Mouse (Mus musculus): ENCODE data around the gene 1700016C15Rik. TPM values are rescaled to one million over a fixed set of nuclear protein-coding genes. Genes with fewer than 3 reads are reported as not detected.

The 1700016C15Rik gene
- polyA plus RNA-seq, 1 experiment from 2014 or later: 0.25 TPM

DNA sequence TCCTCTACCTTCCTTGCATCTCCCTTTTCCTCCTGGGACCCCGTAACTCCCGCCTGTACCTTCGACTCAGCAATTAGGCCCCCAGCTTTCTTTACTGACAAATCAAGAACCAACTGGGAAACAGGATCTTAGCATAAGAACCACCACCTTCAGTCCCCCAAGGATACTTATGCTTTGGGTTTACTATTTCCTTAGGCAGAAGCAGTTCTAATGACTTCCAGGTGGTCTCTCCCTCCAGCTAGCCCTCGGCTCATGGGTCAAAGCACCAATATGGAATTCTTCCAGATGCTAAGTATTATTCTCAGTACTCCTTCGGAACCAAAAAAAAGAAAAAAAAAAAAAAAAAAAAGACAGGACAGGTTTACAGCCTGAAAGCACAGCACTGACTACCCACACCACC, 27.6 kb downstream of the 1700016C15Rik start:
- 0 out of 2 replicates have a peak, but pooled peaks cover 4% of the 10 kb centered on the region for H3K36me3 ChIP-seq (ENCODE audit: control insufficient read depth, insufficient read depth, low read length)
- no peak for ATAC-seq (ENCODE audit: insufficient read depth, low FRiP score)
- H3K9me3 ChIP-seq (replicated peaks; ENCODE audit: control insufficient read depth, low read length): no peaks in the 10 kb centered on the region
- 85% methylated on average over 5 of the region's 5 CpGs for WGBS
- no peaks in the 10 kb centered on the region for H3K4me1 ChIP-seq (ENCODE audit: control insufficient read depth, insufficient read depth, low read length)
- no peak overlapping the region for H3K4me2 ChIP-seq (ENCODE audit: low read depth, low read length)
- H3K4me3 ChIP-seq (replicated peaks; ENCODE audit: low read length): no peak overlapping the region
- no peak overlapping the region for H3K27ac ChIP-seq (ENCODE audit: low read length)
- no peak overlapping the region for H3K9ac ChIP-seq (ENCODE audit: low read length)
- H3K27me3 ChIP-seq (ENCODE audit: control insufficient read depth, insufficient read depth, low read length): no peaks in the 10 kb centered on the region

DNA sequence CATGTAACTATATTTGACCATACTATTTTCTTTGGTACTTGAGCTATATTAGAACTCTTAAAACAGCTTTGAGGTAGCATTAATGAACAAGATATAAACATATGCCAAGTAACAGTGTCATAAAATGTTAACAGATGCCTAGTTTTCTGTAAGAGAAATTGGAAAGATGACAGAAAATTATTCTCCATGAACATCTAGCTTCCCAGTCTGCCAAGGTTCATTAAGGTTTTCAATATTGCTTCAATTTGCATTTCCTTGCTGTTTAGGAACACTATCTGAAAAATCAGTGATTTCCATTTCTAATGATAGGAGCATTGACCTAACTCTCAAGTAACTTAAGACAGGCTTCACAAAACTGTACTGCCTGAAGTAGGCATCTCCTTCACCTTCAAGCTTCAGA, 39.3 kb downstream of the 1700016C15Rik start:
- no peak for ATAC-seq (ENCODE audit: insufficient read depth, low FRiP score)
- Histone ChIP-seq H3K9me3 (replicated peaks; ENCODE audit: control insufficient read depth, low read length) (no peaks in the 10 kb centered on the region), H3K4me1 (ENCODE audit: control insufficient read depth, insufficient read depth, low read length) (no peaks in the 10 kb centered on the region), H3K36me3 (ENCODE audit: control insufficient read depth, insufficient read depth, low read length) (peaks cover 25% of the 10 kb centered on the region), H3K4me3 (replicated peaks; ENCODE audit: low read length) (no peak overlapping the region), H3K27me3 (ENCODE audit: control insufficient read depth, insufficient read depth, low read length) (no peaks in the 10 kb centered on the region), H3K9ac (ENCODE audit: low read length) (no peak overlapping the region), H3K4me2 (ENCODE audit: low read depth, low read length) (no peak overlapping the region), H3K27ac (ENCODE audit: low read length) (no peak overlapping the region)

DNA sequence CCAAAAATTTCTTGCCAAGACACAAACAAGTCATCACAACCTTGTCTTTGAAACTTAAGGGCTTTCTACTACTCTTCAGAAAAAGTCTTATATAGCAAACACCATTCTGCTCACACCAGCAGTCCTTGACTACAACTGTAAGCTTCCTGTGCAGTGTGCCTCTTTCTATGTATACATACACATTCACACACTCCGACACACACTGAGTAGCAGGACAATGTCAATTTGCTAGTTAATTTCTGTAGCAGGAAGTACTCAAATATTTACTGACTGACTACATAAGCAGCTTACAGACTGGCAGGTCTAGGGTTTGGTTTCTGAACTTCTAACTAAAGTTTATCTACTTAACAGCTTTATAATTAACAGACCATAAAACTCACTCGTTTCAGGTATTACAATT, 47.8 kb downstream of the 1700016C15Rik start:
- H3K9me3 ChIP-seq (replicated peaks; ENCODE audit: control insufficient read depth, low read length): no peaks in the 10 kb centered on the region
- peak; percentile 53; the same call in 1 of the 2 replicates for ATAC-seq (ENCODE audit: insufficient read depth, low FRiP score)
- no peaks in the 10 kb centered on the region for H3K27me3 ChIP-seq (ENCODE audit: control insufficient read depth, insufficient read depth, low read length)
- no peak overlapping the region for H3K4me2 ChIP-seq (ENCODE audit: low read depth, low read length)
- no peak overlapping the region for H3K9ac ChIP-seq (ENCODE audit: low read length)
- H3K36me3 ChIP-seq (ENCODE audit: control insufficient read depth, insufficient read depth, low read length): peaks cover 14% of the 10 kb centered on the region
- H3K27ac ChIP-seq (ENCODE audit: low read length): peak overlapping the region; percentile 21; the same call in 1 of the 2 replicates
- H3K4me1 ChIP-seq (ENCODE audit: control insufficient read depth, insufficient read depth, low read length): no peaks in the 10 kb centered on the region
- 45% methylated on average over 2 of the region's 2 CpGs for WGBS
- H3K4me3 ChIP-seq (replicated peaks; ENCODE audit: low read length): no peak overlapping the region

DNA sequence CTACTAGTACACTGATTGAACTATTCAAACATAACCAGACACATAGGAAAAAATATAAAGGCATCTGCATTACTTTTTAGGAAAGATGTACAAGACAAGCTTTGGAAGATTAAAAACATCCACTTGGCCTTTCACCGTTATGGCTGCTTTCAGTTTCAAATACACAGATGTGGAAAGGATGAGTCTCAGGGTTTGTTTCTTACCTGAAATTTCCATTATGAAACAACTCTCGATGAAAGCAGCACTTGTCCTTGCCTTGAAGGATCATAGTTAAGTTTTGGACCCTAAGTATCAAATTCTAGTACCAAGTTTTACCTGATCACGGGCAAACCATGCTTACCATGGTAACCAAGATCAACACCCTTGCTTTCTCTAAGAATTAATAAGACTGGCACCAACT, 63.2 kb downstream of the 1700016C15Rik start:
- H3K4me3 ChIP-seq (replicated peaks; ENCODE audit: low read length): no peak overlapping the region
- 82% methylated on average over 3 of the region's 3 CpGs for WGBS
- H3K4me2 ChIP-seq (ENCODE audit: low read depth, low read length): 0 out of 2 replicates have a peak overlapping the region, but pooled peaks have one; percentile 7
- no peak for ATAC-seq (ENCODE audit: insufficient read depth, low FRiP score)
- no peak overlapping the region for H3K9ac ChIP-seq (ENCODE audit: low read length)
- H3K27ac ChIP-seq (ENCODE audit: low read length): no peak overlapping the region
- H3K36me3 ChIP-seq (ENCODE audit: control insufficient read depth, insufficient read depth, low read length): peaks cover 4% of the 10 kb centered on the region; the same call in 1 of the 2 replicates
- H3K4me1 ChIP-seq (ENCODE audit: control insufficient read depth, insufficient read depth, low read length): peaks cover 17% of the 10 kb centered on the region
- H3K27me3 ChIP-seq (ENCODE audit: control insufficient read depth, insufficient read depth, low read length): no peaks in the 10 kb centered on the region
- peaks cover 6% of the 10 kb centered on the region for H3K9me3 ChIP-seq (replicated peaks; ENCODE audit: control insufficient read depth, low read length)

DNA sequence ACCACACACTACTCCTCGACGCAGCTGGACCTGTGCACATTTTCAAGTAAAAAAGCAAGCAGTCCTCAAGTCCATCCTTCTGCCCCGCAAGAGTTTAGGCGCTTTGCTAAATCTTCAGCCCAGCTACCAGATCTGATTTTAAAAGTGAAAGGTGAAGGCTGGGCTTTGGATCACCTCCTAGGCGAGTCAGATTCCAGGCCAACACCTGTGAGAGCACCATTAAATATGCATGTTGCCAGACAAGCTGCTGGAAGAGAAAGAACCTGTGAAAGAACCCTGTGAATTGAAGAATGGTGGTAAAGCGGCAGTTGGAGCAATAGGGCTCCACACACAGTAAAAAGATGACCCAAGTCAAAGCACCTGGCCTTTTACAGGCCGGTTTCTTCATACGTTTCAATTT, 65.3 kb downstream of the 1700016C15Rik start:
- no peaks in the 10 kb centered on the region; the same call in 1 of the 2 replicates for H3K9me3 ChIP-seq (replicated peaks; ENCODE audit: control insufficient read depth, low read length)
- H3K4me2 ChIP-seq (ENCODE audit: low read depth, low read length): peak overlapping the region; percentile 87
- no peaks in the 10 kb centered on the region; the same call in 1 of the 2 replicates for H3K36me3 ChIP-seq (ENCODE audit: control insufficient read depth, insufficient read depth, low read length)
- no peaks in the 10 kb centered on the region for H3K27me3 ChIP-seq (ENCODE audit: control insufficient read depth, insufficient read depth, low read length)
- 7% methylated on average over 8 of the region's 8 CpGs for WGBS
- peak overlapping the region; percentile 67 for H3K27ac ChIP-seq (ENCODE audit: low read length)
- ATAC-seq (ENCODE audit: insufficient read depth, low FRiP score): no peak
- peaks cover 17% of the 10 kb centered on the region for H3K4me1 ChIP-seq (ENCODE audit: control insufficient read depth, insufficient read depth, low read length)
- peak overlapping the region; percentile 98 for H3K4me3 ChIP-seq (replicated peaks; ENCODE audit: low read length)
- peak overlapping the region; percentile 76 for H3K9ac ChIP-seq (ENCODE audit: low read length)

DNA sequence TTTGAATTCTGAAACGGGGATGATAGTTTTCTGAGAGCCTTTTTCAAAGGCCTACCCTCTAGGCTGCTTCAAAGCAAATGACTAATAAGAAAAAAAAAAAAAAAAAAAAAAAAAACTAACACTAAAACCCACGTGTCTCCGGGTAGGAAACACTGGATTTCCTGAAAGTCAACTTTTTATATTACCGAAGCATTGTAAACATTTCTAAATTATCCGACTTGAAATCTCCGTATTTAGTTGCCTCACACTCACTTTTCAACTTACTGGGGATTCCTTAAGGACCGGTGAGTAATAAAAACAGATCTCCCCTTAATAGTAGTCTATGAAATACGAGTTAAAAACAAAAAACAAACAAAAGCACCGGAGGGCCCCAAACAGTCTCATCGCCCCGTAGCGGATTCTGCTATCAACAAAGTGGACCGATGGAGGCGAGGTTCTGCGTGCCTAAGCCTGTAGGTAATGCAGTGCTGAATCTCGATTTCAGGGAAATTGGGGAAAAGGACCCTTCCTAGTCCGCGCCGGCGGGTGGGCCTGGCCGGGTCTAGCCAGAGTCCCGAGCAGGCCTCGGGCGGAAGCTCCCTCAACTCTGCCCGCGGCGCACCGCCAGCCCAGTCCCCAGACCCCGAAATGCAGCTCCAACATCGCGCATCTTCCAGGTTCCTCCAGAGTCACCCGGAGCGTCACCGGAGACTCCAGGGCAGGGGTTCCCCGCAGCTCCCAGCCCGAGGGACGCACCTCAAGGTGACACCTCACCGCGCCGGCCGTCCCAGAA, 66.0 kb downstream of the 1700016C15Rik start:
- peak overlapping the region; percentile 99 for H3K27ac ChIP-seq (ENCODE audit: low read length)
- peak overlapping the region; percentile 98 for H3K4me3 ChIP-seq (replicated peaks; ENCODE audit: low read length)
- WGBS: under 1% methylated on average over 41 of the region's 41 CpGs
- H3K9ac ChIP-seq (ENCODE audit: low read length): peak overlapping the region; percentile 98
- H3K4me2 ChIP-seq (ENCODE audit: low read depth, low read length): peak overlapping the region; percentile 87
- H3K27me3 ChIP-seq (ENCODE audit: control insufficient read depth, insufficient read depth, low read length): no peaks in the 10 kb centered on the region
- H3K9me3 ChIP-seq (replicated peaks; ENCODE audit: control insufficient read depth, low read length): no peaks in the 10 kb centered on the region
- ATAC-seq (ENCODE audit: insufficient read depth, low FRiP score): no peak; the same call in none of the 2 replicates
- H3K4me1 ChIP-seq (ENCODE audit: control insufficient read depth, insufficient read depth, low read length): peaks cover 17% of the 10 kb centered on the region
- no peaks in the 10 kb centered on the region for H3K36me3 ChIP-seq (ENCODE audit: control insufficient read depth, insufficient read depth, low read length)

DNA sequence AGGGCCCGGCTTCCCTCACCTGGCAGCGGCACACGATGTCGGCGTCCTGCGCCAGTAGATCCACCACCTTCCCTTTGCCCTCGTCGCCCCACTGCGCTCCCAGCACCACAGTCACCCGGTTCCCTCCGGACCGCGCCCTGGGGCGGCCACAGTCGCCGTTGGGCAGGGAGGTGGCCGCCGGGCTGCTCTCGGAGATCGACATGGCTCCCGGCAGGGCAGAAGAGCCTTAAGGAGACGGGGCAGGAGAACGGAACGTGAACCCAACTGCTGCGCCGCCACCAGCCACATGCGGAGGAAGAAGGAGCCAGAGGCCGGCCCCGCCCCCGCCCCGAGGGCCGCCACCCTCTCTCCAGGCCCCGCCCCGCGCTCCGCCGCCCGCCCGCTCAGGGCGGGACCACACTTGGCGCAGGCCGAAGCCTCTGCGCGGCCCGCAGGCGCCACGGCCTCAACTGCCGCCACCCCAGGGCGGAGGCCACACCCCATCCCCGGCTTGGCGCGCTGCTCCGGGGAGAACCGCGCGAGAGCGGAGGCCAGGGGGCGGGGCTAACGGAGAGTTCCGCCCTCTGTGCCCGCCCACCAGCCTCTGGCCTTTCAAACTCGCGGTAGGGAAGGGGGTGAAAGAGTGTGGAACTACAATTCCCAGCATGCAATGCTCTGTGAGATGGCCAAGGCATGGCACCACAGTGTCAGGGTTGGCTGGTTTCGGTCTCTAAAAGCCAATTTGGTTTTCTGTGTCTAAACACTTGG, 66.8 kb downstream of the 1700016C15Rik start, which contains the start of gene Adss:
Adss (minus strand) TSS at position 319 of the 747 bp plus-strand sequence.
- H3K4me2 ChIP-seq (ENCODE audit: low read depth, low read length): peak within 1 kb of the TSS; percentile 87
- H3K9me3 ChIP-seq (replicated peaks; ENCODE audit: control insufficient read depth, low read length): no peaks in the 10 kb centered on the region
- peak within 1 kb of the TSS; percentile 98 for H3K9ac ChIP-seq (ENCODE audit: low read length)
- ATAC-seq (ENCODE audit: insufficient read depth, low FRiP score): peak; percentile 100
- no peaks in the 10 kb centered on the region for H3K36me3 ChIP-seq (ENCODE audit: control insufficient read depth, insufficient read depth, low read length)
- H3K27ac ChIP-seq (ENCODE audit: low read length): peak within 1 kb of the TSS; percentile 99
- peak within 1 kb of the TSS; percentile 98 for H3K4me3 ChIP-seq (replicated peaks; ENCODE audit: low read length)
- peaks cover 17% of the 10 kb centered on the region for H3K4me1 ChIP-seq (ENCODE audit: control insufficient read depth, insufficient read depth, low read length)
- H3K27me3 ChIP-seq (ENCODE audit: control insufficient read depth, insufficient read depth, low read length): no peaks in the 10 kb centered on the region
- under 1% methylated on average over 54 of the region's 64 CpGs for WGBS

DNA sequence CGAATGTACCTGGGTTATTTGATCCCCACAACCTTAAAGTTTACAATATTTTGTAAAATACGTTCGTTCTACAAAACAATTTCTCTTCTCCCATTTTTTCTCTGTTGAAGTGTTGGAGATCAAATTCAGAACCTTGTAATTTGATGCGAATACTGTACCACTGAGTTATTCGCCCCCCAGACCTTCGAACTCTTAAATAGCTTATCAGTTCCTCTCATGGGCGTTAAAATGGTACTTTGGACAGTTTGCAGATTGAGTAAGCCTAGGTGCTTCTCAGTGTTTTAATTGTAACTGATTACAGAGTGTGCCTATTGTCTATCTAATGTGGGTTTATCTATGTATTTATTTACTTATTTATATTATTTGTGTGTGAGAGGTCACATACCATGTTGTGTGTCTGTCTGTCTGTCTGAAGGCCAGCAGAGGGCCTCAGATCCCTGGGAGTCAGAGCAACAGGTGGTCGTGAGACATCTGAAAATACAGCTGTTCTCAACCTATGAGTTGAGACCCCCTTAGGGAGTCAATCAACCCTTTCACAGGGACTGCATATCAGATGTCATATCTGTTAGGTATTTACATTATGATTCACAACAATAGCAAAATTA, 67.6 kb downstream of the 1700016C15Rik start:
- Histone ChIP-seq H3K4me1 (ENCODE audit: control insufficient read depth, insufficient read depth, low read length) (peaks cover 17% of the 10 kb centered on the region), H3K36me3 (ENCODE audit: control insufficient read depth, insufficient read depth, low read length) (no peaks in the 10 kb centered on the region), H3K27ac (ENCODE audit: low read length) (no peak overlapping the region), H3K27me3 (ENCODE audit: control insufficient read depth, insufficient read depth, low read length) (no peaks in the 10 kb centered on the region), H3K9me3 (replicated peaks; ENCODE audit: control insufficient read depth, low read length) (no peaks in the 10 kb centered on the region), H3K4me3 (replicated peaks; ENCODE audit: low read length) (peak overlapping the region; percentile 98; the same call in 1 of the 2 replicates), H3K9ac (ENCODE audit: low read length) (no peak overlapping the region), H3K4me2 (ENCODE audit: low read depth, low read length) (peak overlapping the region; percentile 45)
- WGBS: 61% methylated on average over 8 of the region's 8 CpGs
- ATAC-seq (ENCODE audit: insufficient read depth, low FRiP score): no peak
